Mouse (Mus musculus) ES-E14 (cell line): ENCODE measurements around the gene Daxx. TPM values are rescaled to one million over a fixed set of nuclear protein-coding genes. Genes with fewer than 3 reads are reported as not detected.

Experiments used
- DNase-seq: peaks from one replicate; pipeline ENCODE4 v3.0.0-alpha.2; 2013; ENCODE audit warnings: low read depth, low spot score
- H3K27ac ChIP-seq: 2 replicates; pipeline ENCODE4 v1.5.1; 2012; ENCODE audit warnings: low read depth, mild to moderate bottlenecking, low read length, moderate library complexity, mixed read lengths; ENCODE audit not compliant: poor library complexity, insufficient read depth, severe bottlenecking
- H3K36me3 ChIP-seq: 2 replicates; pipeline ENCODE4 v1.6.1; 2012; ENCODE audit warnings: mild to moderate bottlenecking, low read length, moderate library complexity, mixed read lengths; ENCODE audit not compliant: control insufficient read depth, poor library complexity, insufficient read depth, severe bottlenecking
- H3K4me1 ChIP-seq, 2 experiments: fragments of 150-350 bp in 1 of 2; sonication (generic) in 1 of 2; 2 replicates each; pipeline ENCODE4 v1.6.1; 2012; ENCODE audit warnings: low read length in 2 of 2, mild to moderate bottlenecking in 1 of 2, mixed read lengths in 1 of 2; ENCODE audit not compliant: control insufficient read depth in 2 of 2, insufficient read depth in 2 of 2, poor library complexity in 1 of 2
- H3K4me3 ChIP-seq, 2 experiments: fragments of 150-350 bp in 1 of 2; sonication (generic) in 1 of 2; 2 replicates each; pipeline ENCODE4 v1.5.1; 2012; ENCODE audit warnings: low read length in 2 of 2, low read depth in 1 of 2, mild to moderate bottlenecking in 1 of 2, mixed read lengths in 1 of 2; ENCODE audit not compliant: insufficient read depth in 1 of 2, poor library complexity in 1 of 2, severe bottlenecking in 1 of 2
- H3K9ac ChIP-seq: 2 replicates; pipeline ENCODE4 v1.6.1; 2012; ENCODE audit warnings: low read depth, mild to moderate bottlenecking, low read length, mixed read lengths; ENCODE audit not compliant: poor library complexity, insufficient read depth, severe bottlenecking
- H3K9me3 ChIP-seq: fragments of 150-350 bp; sonication (generic); 2 replicates; pipeline ENCODE4 v1.6.1; 2012; ENCODE audit warnings: low read depth, mild to moderate bottlenecking, low read length; ENCODE audit not compliant: control insufficient read depth, insufficient read depth
- CHD2 ChIP-seq: IDR thresholded peaks from 2 replicates; pipeline ENCODE4 v1.6.1; 2014; ENCODE audit warnings: mild to moderate bottlenecking, low read depth, low read length, inconsistent platforms
- HCFC1 ChIP-seq: IDR thresholded peaks from 2 replicates; pipeline ENCODE4 v1.6.1; 2012; ENCODE audit warnings: low read length, inconsistent platforms, borderline replicate concordance; ENCODE audit not compliant: insufficient read depth
- MAFK ChIP-seq: IDR thresholded peaks from 2 replicates; pipeline ENCODE4 v1.6.1; 2014; ENCODE audit warnings: mild to moderate bottlenecking, low read depth, low read length, inconsistent platforms; ENCODE audit not compliant: insufficient read depth
- ZC3H11A ChIP-seq: IDR thresholded peaks from 2 replicates; pipeline ENCODE4 v1.6.1; 2012; ENCODE audit warnings: low read depth, mild to moderate bottlenecking, inconsistent platforms, low read length, borderline replicate concordance
- ZNF384 ChIP-seq: IDR thresholded peaks from 2 replicates; pipeline ENCODE4 v1.6.1; 2012; ENCODE audit warnings: low read depth, low read length, inconsistent platforms
- in situ Hi-C, 2 experiments: fragments of 600-800 bp; cut with MboI; formaldehyde crosslinking; loops; one replicate each; pipeline ENCODE4 v1.15.1; 2025; ENCODE audit warnings: low sequenced_read_pairs in 2 of 2, inconsistent platforms in 1 of 2; ENCODE audit not compliant: unreplicated experiment in 2 of 2
- total RNA-seq: library from RNA; depleted of rRNA; stranded (reverse); fragments of 300-350 nt; gene quantifications from 2 replicates; pipeline ENCODE4 v1.2.3, GENCODE M21; 2012

Daxx gene
- total RNA-seq, 1 experiment: 73.7 TPM

DNA sequence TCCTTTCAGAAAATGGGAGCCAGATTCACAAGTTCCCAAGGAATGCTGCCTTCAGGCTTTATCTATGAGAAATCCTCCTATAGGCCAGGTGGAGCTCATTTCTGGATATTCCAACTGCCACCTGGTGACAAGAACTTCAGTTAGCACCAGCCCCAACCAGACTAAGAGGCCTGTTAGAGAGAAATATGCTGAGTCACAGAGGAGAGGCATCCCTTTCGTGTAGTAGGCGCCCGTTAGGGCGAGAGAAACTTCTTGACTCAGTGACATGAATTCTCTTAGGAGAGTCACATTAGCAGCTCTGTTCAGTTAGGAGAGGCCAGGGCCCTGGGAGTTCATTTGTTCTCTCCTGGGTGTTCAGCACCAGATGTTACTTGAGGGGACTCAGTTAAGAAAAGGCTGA is 9.6 kb upstream of the Daxx start:
- H3K4me3 ChIP-seq: no peak overlapping the region
- peaks cover 14 to 27% of the 10 kb centered on the region in 2 experiments for H3K4me1 ChIP-seq
- TF ChIP-seq MAFK (peak; percentile 79), ZNF384 (no peak)
- DNase-seq: no peak
- in situ Hi-C loops: no loop called here
- no peaks in the 10 kb centered on the region for H3K9me3 ChIP-seq
- H3K27ac ChIP-seq: peak overlapping the region; percentile 87
- no peaks in the 10 kb centered on the region for H3K36me3 ChIP-seq
- H3K9ac ChIP-seq: peak overlapping the region; percentile 37; the same call in 1 of the 2 replicates

DNA sequence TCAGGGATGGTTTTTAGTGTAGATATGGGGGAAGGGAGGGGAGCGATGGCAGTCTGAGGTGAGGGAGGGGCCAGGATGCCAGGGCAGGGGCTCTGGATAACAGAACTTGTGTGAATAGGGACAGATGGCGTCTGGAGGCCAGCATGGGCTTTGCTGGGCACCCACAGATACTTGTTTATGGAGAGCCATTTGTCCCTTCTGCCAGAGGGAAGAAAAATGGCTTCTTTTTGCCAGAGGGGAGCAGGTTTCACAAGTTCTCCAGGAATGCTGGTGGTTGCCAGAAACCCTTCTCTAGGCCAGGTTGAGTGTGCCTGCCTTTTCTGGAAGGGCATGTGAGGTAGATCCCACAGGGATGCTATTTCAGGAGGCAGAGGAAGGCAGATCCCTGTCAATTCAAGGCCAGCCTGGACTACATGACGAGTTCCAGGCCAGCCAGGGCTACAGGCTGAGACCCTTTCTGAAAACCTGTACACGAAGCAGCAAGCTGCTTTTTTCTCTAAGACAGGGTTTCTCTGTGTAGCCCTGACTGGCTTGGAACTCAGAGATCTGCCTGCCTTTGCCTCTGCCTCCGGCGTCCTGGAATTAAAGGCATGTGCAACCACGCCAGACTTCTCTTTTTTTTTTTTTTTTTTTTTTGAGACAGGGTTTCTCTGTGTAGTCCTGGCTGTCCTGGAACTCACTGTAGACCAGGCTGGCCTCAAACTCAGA is 8.8 kb upstream of the Daxx start:
- H3K36me3 ChIP-seq: no peaks in the 10 kb centered on the region
- peaks cover 14 to 27% of the 10 kb centered on the region in 2 experiments for H3K4me1 ChIP-seq
- H3K27ac ChIP-seq: peak overlapping the region; percentile 87
- TF ChIP-seq ZNF384: peak; percentile 54; the same call in 1 of the 2 replicates
- TF ChIP-seq MAFK: no peak
- no peak overlapping the region for H3K4me3 ChIP-seq
- peak overlapping the region; percentile 37; the same call in 1 of the 2 replicates for H3K9ac ChIP-seq
- no peaks in the 10 kb centered on the region for H3K9me3 ChIP-seq
- no peak for DNase-seq
- in situ Hi-C loops: no loop called here

DNA sequence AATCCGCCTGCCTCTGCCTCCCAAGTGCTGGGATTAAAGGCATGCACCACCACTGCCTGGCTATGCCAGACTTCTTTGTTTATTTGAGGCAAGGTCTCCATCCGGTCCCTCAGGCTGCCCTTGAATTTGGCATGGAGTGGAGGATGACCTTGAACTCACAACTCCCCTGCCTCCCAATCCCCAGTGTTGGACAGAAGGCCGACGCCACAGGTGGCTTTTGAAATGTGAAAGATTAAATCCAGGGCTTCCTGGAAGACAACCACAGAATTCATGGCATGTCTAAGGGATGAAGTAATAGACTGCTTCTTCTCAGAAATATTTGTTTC is 8.3 kb upstream of the Daxx start:
- Histone ChIP-seq H3K9ac (peak overlapping the region; percentile 54; the same call in 1 of the 2 replicates), H3K36me3 (no peaks in the 10 kb centered on the region), H3K27ac (peak overlapping the region; percentile 87), H3K9me3 (no peaks in the 10 kb centered on the region), H3K4me1 (peaks cover 14 to 27% of the 10 kb centered on the region in 2 experiments), H3K4me3 (no peak overlapping the region)
- in situ Hi-C loops: no loop called here
- no peak for DNase-seq
- TF ChIP-seq MAFK (no peak), HCFC1 (no peak), CHD2 (no peak), ZC3H11A (no peak), ZNF384 (0 out of 2 replicates have a peak, but pooled peaks have one; percentile 12)

DNA sequence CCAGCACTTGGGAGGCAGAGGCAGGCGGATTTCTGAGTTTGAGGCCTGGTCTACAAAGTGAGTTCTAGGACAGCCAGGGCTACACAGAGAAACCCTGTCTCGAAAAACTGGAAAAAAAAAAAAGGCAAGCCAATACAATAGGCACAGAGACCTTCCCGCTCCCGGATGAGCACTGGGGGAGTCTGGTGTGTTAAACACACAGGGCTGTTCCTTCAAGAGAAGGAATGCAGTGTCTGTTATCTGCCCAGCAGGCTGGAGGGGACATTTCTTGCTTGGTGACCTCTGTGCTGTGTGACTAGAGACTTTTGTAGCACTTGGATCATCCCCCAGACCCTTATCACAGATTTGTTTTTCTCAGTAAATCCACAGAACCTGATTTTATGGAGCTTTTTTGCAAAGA is 7.6 kb upstream of the Daxx start:
- Histone ChIP-seq H3K27ac (peak overlapping the region; percentile 87), H3K36me3 (no peaks in the 10 kb centered on the region), H3K9ac (peak overlapping the region; percentile 55; the same call in 1 of the 2 replicates), H3K4me3 (no peak overlapping the region), H3K9me3 (no peaks in the 10 kb centered on the region), H3K4me1 (peaks cover 14 to 30% of the 10 kb centered on the region in 2 experiments)
- TF ChIP-seq HCFC1 (no peak), CHD2 (no peak), MAFK (no peak), ZNF384 (peak; percentile 88; the same call in 1 of the 2 replicates), ZC3H11A (no peak)
- no peak for DNase-seq
- in situ Hi-C loops: no loop called here

DNA sequence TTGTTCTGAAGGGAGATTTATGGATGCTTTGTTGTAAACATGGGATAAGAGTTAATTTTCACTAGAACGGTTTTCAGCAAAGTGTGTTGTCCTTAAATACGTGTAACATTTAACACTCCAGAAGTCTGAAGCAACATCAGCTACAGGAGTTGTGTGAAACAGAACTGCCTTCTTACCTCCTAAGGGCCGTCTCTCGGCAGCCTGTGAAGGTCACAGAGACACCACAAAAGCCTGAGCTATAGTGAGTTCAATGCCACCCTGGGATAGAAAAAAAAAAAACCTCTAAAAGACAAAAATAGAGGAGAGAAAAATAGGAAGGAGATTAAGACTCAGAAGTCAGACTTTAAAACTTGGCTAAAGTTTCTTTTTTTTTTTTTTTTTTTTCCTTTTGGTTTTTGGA is 7.1 kb upstream of the Daxx start:
- Histone ChIP-seq H3K27ac (peak overlapping the region; percentile 87), H3K4me3 (no peak overlapping the region), H3K36me3 (no peaks in the 10 kb centered on the region), H3K9ac (peak overlapping the region; percentile 47; the same call in 1 of the 2 replicates), H3K9me3 (no peaks in the 10 kb centered on the region), H3K4me1 (peaks cover 14 to 31% of the 10 kb centered on the region in 2 experiments)
- TF ChIP-seq ZNF384 (peak; percentile 67), HCFC1 (no peak)
- in situ Hi-C loops: no loop called here
- DNase-seq: no peak
